Mouse (Mus musculus) megakaryocyte, embryonic 14.5 days (primary cell): ENCODE results near the gene Ehd1.

Experiments
- FLI1 ChIP-seq: IDR thresholded peaks from 2 replicates; pipeline ENCODE4 v1.6.1; 2012; ENCODE audit warnings: low read length, inconsistent platforms, mixed read lengths
- GATA1 ChIP-seq: IDR thresholded peaks from 3 replicates; pipeline ENCODE4 v1.6.1; 2012; ENCODE audit warnings: mixed read lengths, low read length, inconsistent platforms, borderline replicate concordance

- TF ChIP-seq GATA1 (no peak), FLI1 (no peak)
Observed at GRCm38 (mm10) chr19:6233647-6234046, 42.9 kb upstream of the Ehd1 start.
